Mouse (Mus musculus) kidney, postnatal 0 days (tissue): ENCODE results near the gene Ano2. TPM values are rescaled to one million over a fixed set of nuclear protein-coding genes. Genes with fewer than 3 reads are reported as not detected.
A peak's percentile ranks its signal among the peaks of the same experiment; 100 is the strongest.

Source experiments
- ATAC-seq: fragments of 200-750 bp; cut with Nextera tagmentation; replicated peaks from 2 replicates; pipeline ENCODE4 v1.8.0; 2017; ENCODE audit warnings: low read depth, moderate number of reproducible peaks, moderate TSS enrichment, moderate library complexity; ENCODE audit not compliant: low FRiP score
- DNase-seq: peaks from one replicate; pipeline ENCODE4 v3.0.0-alpha.2; 2016; ENCODE audit warnings: low spot score
- H3K27ac ChIP-seq: fragments of 300-500 bp; sonication (generic); 2 replicates; pipeline ENCODE4 v1.5.1; 2014; ENCODE audit warnings: mild to moderate bottlenecking
- H3K27me3 ChIP-seq: fragments of 300-500 bp; sonication (generic); 2 replicates; pipeline ENCODE4 v1.6.1; 2014; ENCODE audit warnings: low read length, mixed read lengths; ENCODE audit not compliant: insufficient read depth
- H3K36me3 ChIP-seq: fragments of 300-500 bp; sonication (generic); 2 replicates; pipeline ENCODE4 v1.6.1; 2014; ENCODE audit warnings: low read length, mixed read lengths; ENCODE audit not compliant: insufficient read depth
- H3K4me1 ChIP-seq: fragments of 300-500 bp; sonication (generic); replicated peaks from 2 replicates; pipeline ENCODE4 v1.6.1; 2014; ENCODE audit warnings: antibody characterized with exemption, low read length, mixed read lengths; ENCODE audit not compliant: insufficient read depth
- H3K4me2 ChIP-seq: fragments of 300-500 bp; sonication (generic); 2 replicates; pipeline ENCODE4 v1.6.1; 2014; ENCODE audit warnings: mild to moderate bottlenecking, low read length, moderate library complexity, mixed read lengths
- H3K4me3 ChIP-seq: fragments of 300-500 bp; sonication (generic); replicated peaks from 2 replicates; pipeline ENCODE4 v1.5.1; 2014; ENCODE audit warnings: low read depth, low read length
- H3K9ac ChIP-seq: fragments of 300-500 bp; sonication (generic); 2 replicates; pipeline ENCODE4 v1.6.1; 2014; ENCODE audit warnings: low read depth, low read length
- H3K9me3 ChIP-seq: fragments of 300-500 bp; sonication (generic); replicated peaks from 2 replicates; pipeline ENCODE4 v1.6.1; 2016; ENCODE audit warnings: low read length, inconsistent platforms, mixed read lengths
- CTCF ChIP-seq: IDR thresholded peaks from 2 replicates; pipeline ENCODE4 v1.5.1; 2016; ENCODE audit warnings: antibody characterized with exemption, low read depth, mild to moderate bottlenecking, moderate library complexity
- WGBS: fragments of 180-500 bp; shearing (Covaris S2); extraction: QIAGEN DNeasy Blood & Tissue Kit; methylation state at CpG from one replicate; pipeline ENCODE4 v1.1.7; 2014; 5-methylcytosine and 5-hydroxymethylcytosine counted together
- polyA plus RNA-seq: library from polyadenylated mRNA; unstranded; fragments of >200 nt; fragmentation: Nextera tagmentation; extraction: Ambion mirVana; gene quantifications from 2 replicates; pipeline ENCODE4 v1.2.1, GENCODE M21; 2015

The Ano2 gene
- polyA plus RNA-seq, 1 experiment from 2014 or later, result 0.33 TPM

- DNase-seq, result no peak
- Histone ChIP-seq H3K9ac (no peak overlapping the region), H3K27ac (no peak overlapping the region), H3K9me3 (no peaks in the 10 kb centered on the region), H3K4me1 (no peaks in the 10 kb centered on the region), H3K4me3 (no peak overlapping the region), H3K36me3 (no peaks in the 10 kb centered on the region), H3K27me3 (no peaks in the 10 kb centered on the region), H3K4me2 (no peak overlapping the region)
- TF ChIP-seq CTCF, result no peak
- no peak for ATAC-seq
- WGBS, result 72% methylated on average over 4 of the region's 4 CpGs
Measured at GRCm38 (mm10) chr6:126048206-126048605, 358.0 kb downstream of the Ano2 start.

GRCm38 (mm10) chr6:126053136-126053535 lies 362.9 kb downstream of the Ano2 start:
- no peaks in the 10 kb centered on the region for H3K36me3 ChIP-seq
- no peak overlapping the region for H3K4me3 ChIP-seq
- no peaks in the 10 kb centered on the region for H3K4me1 ChIP-seq
- no peak overlapping the region for H3K9ac ChIP-seq
- no peak overlapping the region for H3K27ac ChIP-seq
- no peak for TF ChIP-seq CTCF
- H3K9me3 ChIP-seq, result no peaks in the 10 kb centered on the region
- 75% methylated on average over 5 of the region's 5 CpGs for WGBS
- H3K4me2 ChIP-seq, result no peak overlapping the region
- no peaks in the 10 kb centered on the region for H3K27me3 ChIP-seq
- DNase-seq (no peak), ATAC-seq (no peak)

GRCm38 (mm10) chr6:126057706-126058105 lies 367.5 kb downstream of the Ano2 start:
- TF ChIP-seq CTCF, result no peak
- WGBS, result 61% methylated on average over 3 of the region's 3 CpGs
- ATAC-seq (no peak), DNase-seq (no peak)
- no peak overlapping the region for H3K4me3 ChIP-seq
- no peak overlapping the region for H3K27ac ChIP-seq
- H3K4me2 ChIP-seq, result no peak overlapping the region
- no peaks in the 10 kb centered on the region for H3K4me1 ChIP-seq
- H3K9me3 ChIP-seq, result no peaks in the 10 kb centered on the region
- no peak overlapping the region for H3K9ac ChIP-seq
- H3K36me3 ChIP-seq, result no peaks in the 10 kb centered on the region
- no peaks in the 10 kb centered on the region for H3K27me3 ChIP-seq

- H3K4me2 ChIP-seq, result no peak overlapping the region
- no peak overlapping the region for H3K4me3 ChIP-seq
- no peak overlapping the region for H3K27ac ChIP-seq
- no peaks in the 10 kb centered on the region for H3K27me3 ChIP-seq
- no peaks in the 10 kb centered on the region for H3K9me3 ChIP-seq
- DNase-seq, result no peak
- no peaks in the 10 kb centered on the region for H3K36me3 ChIP-seq
- 89% methylated on average over 3 of the region's 3 CpGs for WGBS
- TF ChIP-seq CTCF, result no peak
- H3K9ac ChIP-seq, result no peak overlapping the region
- ATAC-seq, result no peak
- H3K4me1 ChIP-seq, result no peaks in the 10 kb centered on the region
Measured at GRCm38 (mm10) chr6:126080531-126080930, 390.3 kb downstream of the Ano2 start.

- no peaks in the 10 kb centered on the region for H3K36me3 ChIP-seq
- H3K4me2 ChIP-seq, result no peak overlapping the region
- no peaks in the 10 kb centered on the region for H3K4me1 ChIP-seq
- no peak overlapping the region for H3K27ac ChIP-seq
- H3K27me3 ChIP-seq, result no peaks in the 10 kb centered on the region
- H3K9ac ChIP-seq, result no peak overlapping the region
- 32% methylated on average over 3 of the region's 3 CpGs for WGBS
- no peak overlapping the region for H3K4me3 ChIP-seq
- ATAC-seq (peak; percentile 25; the same call in 1 of the 2 replicates), DNase-seq (peak; percentile 67)
- no peaks in the 10 kb centered on the region for H3K9me3 ChIP-seq
- TF ChIP-seq CTCF, result no peak
Measured at GRCm38 (mm10) chr6:126086321-126086950, 396.2 kb downstream of the Ano2 start.

- no peak for TF ChIP-seq CTCF
Measured at GRCm38 (mm10) chr6:126088489-126089265, 398.5 kb downstream of the Ano2 start.

More at GRCm38 (mm10) chr6:126088489-126089265, 398.5 kb downstream of the Ano2 start:
- H3K4me2 ChIP-seq, result no peak overlapping the region
- H3K36me3 ChIP-seq, result no peaks in the 10 kb centered on the region
- ATAC-seq (no peak), DNase-seq (no peak)
- H3K4me3 ChIP-seq, result no peak overlapping the region
- H3K9ac ChIP-seq, result no peak overlapping the region
- H3K27ac ChIP-seq, result no peak overlapping the region
- 85% methylated on average over 12 of the region's 12 CpGs for WGBS
- H3K4me1 ChIP-seq, result no peaks in the 10 kb centered on the region
- H3K9me3 ChIP-seq, result no peaks in the 10 kb centered on the region
- no peaks in the 10 kb centered on the region for H3K27me3 ChIP-seq

Other genes starting within 250 kb of the Ano2 start
- gene Cd9, start 195.6 kb upstream of the Ano2 start, polyA plus RNA-seq, result 271 and 278 TPM in 2 replicates
- gene Vwf, start 143.6 kb upstream of the Ano2 start, polyA plus RNA-seq, result 4.5 and 5.1 TPM in 2 replicates